Mouse (Mus musculus) olfactory bulb, adult 2 months (tissue): ENCODE measurements around the gene Bcr. TPM values are rescaled to one million over a fixed set of nuclear protein-coding genes. Genes with fewer than 3 reads are reported as not detected.

Experiments
- H3K27ac ChIP-seq: fragments of 200-500 bp; 2 replicates; pipeline ENCODE4 v1.5.1; 2012; ENCODE audit warnings: low read depth, low read length; ENCODE audit not compliant: insufficient read depth
- H3K4me1 ChIP-seq: fragments of 200-500 bp; 2 replicates; pipeline ENCODE4 v1.6.1; 2012; ENCODE audit warnings: low read length; ENCODE audit not compliant: control insufficient read depth, insufficient read depth
- H3K4me3 ChIP-seq: fragments of 200-500 bp; 2 replicates; pipeline ENCODE4 v1.5.1; 2012; ENCODE audit warnings: mild to moderate bottlenecking, low read depth, low read length, moderate library complexity; ENCODE audit not compliant: insufficient read depth
- CTCF ChIP-seq: fragments of 200-500 bp; IDR thresholded peaks from 2 replicates; pipeline ENCODE4 v1.5.1; 2012; ENCODE audit warnings: low read depth, mild to moderate bottlenecking, low read length, moderate library complexity; ENCODE audit not compliant: insufficient read depth
- POLR2A ChIP-seq: fragments of 200-500 bp; IDR thresholded peaks from 2 replicates; pipeline ENCODE4 v1.6.1; 2012; ENCODE audit warnings: mild to moderate bottlenecking, low read depth, low read length, moderate library complexity; ENCODE audit not compliant: insufficient read depth
- WGBS: fragments of 180-500 bp; shearing (Covaris S2); methylation state at CpG from one replicate; pipeline ENCODE4 v1.1.7; 2018; 5-methylcytosine and 5-hydroxymethylcytosine counted together
- polyA plus RNA-seq: library from polyadenylated mRNA; stranded (reverse); fragments of >200 nt; gene quantifications from 2 replicates; pipeline ENCODE4 v1.2.4, GENCODE M21; 2012; ENCODE audit warnings: low replicate concordance; ENCODE audit not compliant: missing spikeins, insufficient read depth, insufficient read length

The Bcr gene
- polyA plus RNA-seq, 1 experiment, result not detected

GRCm38 (mm10) chr10:75100298-75100697 lies 39.9 kb downstream of the Bcr start:
- H3K4me3 ChIP-seq, result no peak overlapping the region
- WGBS, result 28% methylated on average over 7 of the region's 7 CpGs
- no peak overlapping the region for H3K27ac ChIP-seq
- peaks cover 51% of the 10 kb centered on the region for H3K4me1 ChIP-seq
- TF ChIP-seq CTCF, result no peak
- no peak for TF ChIP-seq POLR2A

GRCm38 (mm10) chr10:75103502-75103901 lies 43.1 kb downstream of the Bcr start:
- 94% methylated on average over 2 of the region's 2 CpGs for WGBS
- no peak for TF ChIP-seq POLR2A
- TF ChIP-seq CTCF, result no peak
- peaks cover 43% of the 10 kb centered on the region for H3K4me1 ChIP-seq
- H3K4me3 ChIP-seq, result no peak overlapping the region
- no peak overlapping the region for H3K27ac ChIP-seq

GRCm38 (mm10) chr10:75104191-75105098 lies 44.1 kb downstream of the Bcr start:
- peaks cover 38% of the 10 kb centered on the region for H3K4me1 ChIP-seq
- no peak overlapping the region for H3K27ac ChIP-seq
- 62% methylated on average over 9 of the region's 9 CpGs for WGBS
- no peak overlapping the region for H3K4me3 ChIP-seq
- TF ChIP-seq POLR2A, result no peak
- TF ChIP-seq CTCF, result no peak

GRCm38 (mm10) chr10:75105099-75105461 lies 44.7 kb downstream of the Bcr start:
- no peak overlapping the region for H3K4me3 ChIP-seq
- H3K4me1 ChIP-seq, result peaks cover 36% of the 10 kb centered on the region
- H3K27ac ChIP-seq, result no peak overlapping the region
- 69% methylated on average over 4 of the region's 4 CpGs for WGBS
- TF ChIP-seq CTCF (no peak), POLR2A (no peak)

- WGBS, result 88% methylated on average over 5 of the region's 5 CpGs
Measured at GRCm38 (mm10) chr10:75105687-75106086, 45.3 kb downstream of the Bcr start.

GRCm38 (mm10) chr10:75106940-75107381 lies 46.6 kb downstream of the Bcr start:
- H3K27ac ChIP-seq, result no peak overlapping the region
- H3K4me3 ChIP-seq, result no peak overlapping the region
- H3K4me1 ChIP-seq, result peaks cover 22% of the 10 kb centered on the region
- 41% methylated on average over 5 of the region's 5 CpGs for WGBS
- TF ChIP-seq POLR2A, result no peak

More at GRCm38 (mm10) chr10:75105687-75106086, 45.3 kb downstream of the Bcr start:
- Histone ChIP-seq H3K4me1 (peaks cover 30% of the 10 kb centered on the region), H3K4me3 (no peak overlapping the region), H3K27ac (no peak overlapping the region)
- TF ChIP-seq POLR2A, result no peak
- no peak for TF ChIP-seq CTCF

- H3K4me1 ChIP-seq, result peaks cover 22% of the 10 kb centered on the region
- TF ChIP-seq POLR2A, result no peak
- TF ChIP-seq CTCF, result no peak
- no peak overlapping the region for H3K27ac ChIP-seq
- 71% methylated on average over 3 of the region's 3 CpGs for WGBS
- H3K4me3 ChIP-seq, result no peak overlapping the region
Measured at GRCm38 (mm10) chr10:75108092-75108491, 47.7 kb downstream of the Bcr start.

GRCm38 (mm10) chr10:75111446-75112201 lies 51.2 kb downstream of the Bcr start:
- Histone ChIP-seq H3K4me3 (no peak overlapping the region), H3K27ac (no peak overlapping the region), H3K4me1 (peaks cover 20% of the 10 kb centered on the region)
- TF ChIP-seq POLR2A (no peak), CTCF (no peak)
- 80% methylated on average over 11 of the region's 11 CpGs for WGBS

GRCm38 (mm10) chr10:75112405-75112804 lies 52.0 kb downstream of the Bcr start:
- TF ChIP-seq CTCF (no peak), POLR2A (no peak)
- Histone ChIP-seq H3K4me1 (peaks cover 27% of the 10 kb centered on the region), H3K4me3 (no peak overlapping the region), H3K27ac (no peak overlapping the region)
- WGBS, result 65% methylated on average over 3 of the region's 3 CpGs
